Mouse (Mus musculus) kidney, adult 2 months (tissue): ENCODE measurements around the gene Mapre3.
"Not testable (repeated sequence)": the region's sequence is repeated elsewhere in the genome, so short reads cannot be mapped to it uniquely, and the experiment has no call there.

Experiments used
- CTCF ChIP-seq: fragments of 200-500 bp; conservative IDR thresholded peaks from 2 replicates; pipeline ENCODE4 v1.5.1; 2011; ENCODE audit warnings: low read depth, mild to moderate bottlenecking, control low read depth, low read length, moderate library complexity, mixed read lengths; ENCODE audit not compliant: insufficient read depth, insufficient read length
- POLR2A ChIP-seq: fragments of 200-500 bp; IDR thresholded peaks from one replicate; pipeline ENCODE4 v1.6.1; 2011; ENCODE audit warnings: low read depth, low read length, control low read depth

DNA sequence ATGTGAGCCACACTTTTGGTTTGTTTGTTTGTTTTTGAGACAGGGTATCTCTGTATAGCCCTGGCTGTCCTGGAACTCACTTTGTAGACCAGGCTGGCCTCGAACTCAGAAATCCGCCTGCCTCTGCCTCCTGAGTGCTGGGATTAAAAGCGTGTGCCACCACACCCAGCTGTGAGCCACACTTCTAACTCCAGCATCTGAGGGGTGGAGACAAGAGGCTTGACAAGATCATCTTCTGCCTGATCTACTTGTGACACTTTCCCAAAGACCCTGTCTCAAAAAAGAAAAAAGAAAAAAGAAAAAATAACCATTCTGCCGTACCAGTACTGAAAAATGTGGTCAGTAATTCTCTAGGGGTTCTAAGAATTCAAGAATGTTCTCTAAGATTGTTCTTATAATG, 67.4 kb downstream of the Mapre3 start:
- not testable (repeated sequence) for TF ChIP-seq POLR2A, CTCF
